Mouse (Mus musculus): ENCODE measurements around the gene Crybg2.

DNA sequence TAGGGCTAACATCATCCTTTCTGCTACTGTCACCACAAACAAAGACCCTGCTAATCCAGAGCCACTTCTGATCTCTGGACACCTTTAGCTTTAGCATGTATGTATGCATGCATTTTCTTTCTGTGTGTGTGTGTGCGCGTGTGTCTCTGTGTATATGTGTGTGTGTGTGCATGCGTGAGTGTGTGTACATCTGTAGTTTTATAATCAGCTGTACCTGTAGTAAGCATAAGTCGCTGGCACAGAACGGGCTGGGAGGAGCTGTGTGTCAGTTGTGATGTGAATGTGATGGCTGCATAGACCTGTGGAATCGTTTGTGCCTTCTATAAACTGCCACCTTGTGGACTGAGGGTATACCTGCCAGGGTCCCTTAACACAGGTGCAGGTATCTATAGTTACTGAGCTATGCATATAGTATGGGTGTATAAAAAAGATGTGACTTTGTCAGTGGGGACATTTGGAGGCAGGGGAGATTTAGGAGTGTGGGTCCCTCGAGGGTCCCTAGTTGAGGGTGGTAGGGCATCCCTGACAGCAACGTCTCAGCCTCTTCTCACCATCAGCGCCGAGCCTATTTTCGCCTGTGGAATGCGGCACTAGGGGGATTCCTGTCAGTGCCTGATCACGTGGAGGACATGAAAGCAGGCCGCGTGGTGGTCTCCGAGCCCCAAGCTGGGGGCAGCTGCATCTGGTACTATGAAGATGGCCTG lies 30.1 kb downstream of the Crybg2 start:
- no peak for TF ChIP-seq CTCF (IDR thresholded peaks at IDR 0.05; ENCODE audit: low read depth)
- no peak for TF ChIP-seq EP300 (IDR thresholded peaks at IDR 0.05; ENCODE audit: low read depth)
